Mouse (Mus musculus): ENCODE results near the gene Rmnd5a.

The Rmnd5a gene

DNA sequence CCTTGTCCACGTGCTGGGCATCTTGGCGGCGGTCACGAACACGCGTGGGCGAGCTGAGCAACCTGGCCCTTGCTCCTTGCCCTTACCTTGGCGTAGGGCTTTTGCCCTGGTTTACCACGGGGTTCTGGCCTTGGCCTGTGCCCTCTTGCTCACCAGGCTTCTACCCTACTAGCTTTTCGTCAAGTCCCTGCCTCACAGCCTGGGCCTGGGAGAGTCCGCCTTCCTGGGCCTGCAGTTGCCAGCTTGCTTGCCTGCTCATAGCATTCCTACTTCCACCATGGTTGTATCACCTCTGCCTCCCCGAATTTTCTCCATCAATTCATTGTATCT lies 779 bp upstream of the Rmnd5a start:
- DNase-seq (ENCODE audit: low spot score), result no peak

DNA sequence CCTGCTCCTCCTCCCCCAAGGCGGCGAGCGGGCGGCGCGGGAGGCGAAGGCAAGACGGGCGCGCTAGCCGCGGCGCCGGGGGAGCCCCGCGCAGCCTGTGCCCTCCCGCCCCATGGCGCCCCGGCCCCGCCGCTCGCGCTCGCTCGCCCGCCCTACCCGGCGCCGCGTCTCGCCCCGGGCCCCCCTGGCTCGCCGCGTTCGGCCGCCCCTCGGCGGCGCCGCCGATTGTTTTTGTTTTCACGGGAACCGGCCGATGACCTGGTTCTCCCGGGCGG lies 283 bp downstream of the Rmnd5a start:
- DNase-seq (ENCODE audit: low spot score), result no peak

DNA sequence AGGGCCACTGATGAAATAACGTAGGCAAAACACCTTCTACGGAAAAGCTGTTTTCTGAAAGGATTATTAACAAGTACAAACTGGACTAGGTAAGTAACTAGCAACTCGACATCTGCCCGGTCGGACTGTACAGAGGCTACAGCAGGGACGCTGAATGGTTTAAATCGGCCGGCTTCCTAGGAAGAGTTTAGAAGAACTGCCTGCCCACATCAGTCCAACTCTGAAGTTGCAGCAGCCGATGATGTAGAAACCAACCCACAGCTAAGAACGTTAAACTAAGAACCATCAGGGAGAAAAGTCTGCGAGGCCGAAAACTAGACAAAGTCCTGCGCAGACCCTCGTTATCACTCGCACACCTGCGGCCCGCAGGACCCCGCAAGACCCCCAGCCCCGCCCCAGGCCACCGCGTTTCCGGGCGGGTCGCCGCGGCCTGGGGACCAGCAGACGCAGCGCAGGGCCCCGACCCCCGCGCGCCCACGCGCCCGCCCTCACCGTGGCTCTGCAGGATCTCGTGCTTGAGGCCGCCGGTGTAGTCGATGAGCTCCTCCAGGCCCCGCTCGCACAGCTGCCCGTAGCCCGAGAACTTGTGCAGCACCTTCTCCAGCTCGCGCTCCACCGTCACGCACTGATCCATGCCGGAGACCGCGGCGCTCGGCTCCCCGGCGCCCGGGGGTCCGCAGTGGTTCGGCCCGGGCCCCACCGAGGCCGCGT lies 776 bp downstream of the Rmnd5a start:
- peak; percentile 58 for DNase-seq (ENCODE audit: low spot score)

DNA sequence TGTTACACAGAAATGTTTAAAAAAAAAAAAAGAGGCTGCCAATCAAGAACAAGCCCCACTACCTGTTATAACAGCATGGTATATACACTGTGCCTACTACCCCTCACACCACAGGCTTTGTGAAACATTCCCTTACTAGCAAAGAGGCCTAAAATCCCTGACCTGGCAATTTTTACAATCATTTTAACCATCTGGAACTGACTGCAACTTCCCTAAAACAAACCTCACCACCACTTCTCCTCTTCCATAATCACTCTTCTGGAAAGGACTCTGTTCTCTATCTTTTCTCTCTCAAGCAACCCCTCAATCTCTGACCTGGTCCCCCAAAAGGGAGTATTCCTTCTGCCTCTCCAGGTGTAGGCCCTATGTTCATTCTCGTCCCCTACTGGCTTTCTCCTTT lies 2.4 kb downstream of the Rmnd5a start:
- DNase-seq (ENCODE audit: low spot score), result no peak

DNA sequence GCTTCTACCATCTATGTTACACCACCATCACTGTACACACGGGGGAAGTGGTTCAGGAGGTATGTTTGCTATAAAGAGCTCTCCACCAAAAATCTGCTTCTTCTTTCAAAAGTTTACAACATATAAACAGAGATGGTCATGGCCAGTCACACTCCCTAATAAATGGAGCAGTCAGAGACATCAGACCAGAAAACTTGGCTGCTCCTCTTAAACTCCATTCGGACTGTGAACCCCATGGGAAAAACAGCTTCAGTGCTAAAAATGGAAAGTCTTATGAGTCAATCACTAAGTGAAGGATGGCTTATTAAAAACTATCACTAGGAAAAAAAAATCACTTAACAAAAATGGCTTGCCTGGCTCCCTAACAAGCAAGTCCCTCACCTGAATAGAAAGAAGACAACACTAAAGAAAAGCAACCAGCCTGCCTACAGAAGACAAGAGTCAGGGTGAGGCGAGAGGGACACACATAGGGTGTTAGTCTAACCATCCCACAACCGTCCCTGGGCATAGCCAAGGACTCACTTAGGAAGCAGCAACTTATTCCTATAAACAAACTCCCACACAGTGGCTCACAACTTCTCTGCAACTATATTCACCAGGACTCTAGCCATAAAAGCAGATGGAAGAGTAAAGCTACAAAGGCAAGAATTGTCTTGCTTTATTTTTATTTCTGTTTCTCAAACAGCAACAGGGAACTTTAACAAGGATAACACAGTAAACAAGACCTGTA lies 12.3 kb downstream of the Rmnd5a start:
- DNase-seq (ENCODE audit: low spot score), result no peak

DNA sequence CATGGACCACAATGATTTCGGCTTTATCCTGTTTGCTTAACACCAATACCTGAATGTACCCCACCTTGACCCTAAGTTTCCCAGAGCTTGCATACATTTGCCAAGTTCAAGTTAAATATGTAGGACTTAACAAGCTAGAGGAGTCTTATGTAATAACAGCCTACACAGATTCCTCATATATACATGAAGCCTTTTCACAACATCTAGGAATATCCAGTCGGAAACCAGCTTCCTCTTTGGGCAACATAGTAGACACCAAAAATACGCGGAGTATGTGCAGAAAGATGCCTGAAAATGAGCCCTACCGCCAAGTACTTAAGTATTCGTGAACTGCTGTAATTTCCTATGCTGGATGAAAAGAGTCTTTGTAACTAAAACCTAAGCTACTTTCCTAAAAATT lies 14.8 kb downstream of the Rmnd5a start:
- DNase-seq (ENCODE audit: low spot score), result no peak

DNA sequence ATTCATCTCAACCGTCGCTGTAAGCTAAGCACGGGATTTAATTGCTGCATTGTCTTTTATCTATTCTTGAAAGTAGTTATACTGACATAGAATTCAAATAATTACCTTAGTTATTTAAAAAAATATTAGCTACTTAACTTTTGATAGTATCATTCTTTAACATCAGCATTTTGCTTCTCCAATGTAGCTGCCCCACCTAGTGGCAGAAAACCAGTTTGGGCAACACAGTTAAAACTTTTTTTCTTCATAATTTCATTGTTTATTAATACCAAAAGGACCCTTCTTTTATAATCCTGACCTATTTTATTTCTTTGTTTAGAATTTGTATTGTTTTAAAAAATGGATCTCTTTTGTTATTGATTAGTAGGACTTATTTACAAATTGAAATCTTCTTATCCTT lies 17.3 kb downstream of the Rmnd5a start:
- DNase-seq (ENCODE audit: low spot score), result no peak

DNA sequence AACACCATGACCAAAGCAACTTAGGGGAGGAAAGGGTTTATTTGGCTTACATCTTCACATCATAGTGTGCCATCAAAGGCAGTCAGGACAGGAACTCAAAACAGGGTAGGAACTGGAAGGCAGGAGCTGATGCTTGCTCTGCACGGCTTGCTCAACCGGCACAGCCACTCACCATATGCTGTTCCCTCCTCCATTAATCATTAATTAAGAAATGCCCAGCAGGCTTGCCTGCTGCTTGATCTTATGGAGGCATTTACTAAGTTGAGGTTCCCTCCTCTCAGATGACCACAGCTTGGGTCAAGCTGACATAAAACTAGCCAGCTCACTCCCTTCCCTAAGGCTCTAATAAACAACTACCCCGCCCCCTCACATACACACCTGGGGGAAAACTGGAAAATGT lies 18.3 kb downstream of the Rmnd5a start:
- no peak for DNase-seq (ENCODE audit: low spot score)

DNA sequence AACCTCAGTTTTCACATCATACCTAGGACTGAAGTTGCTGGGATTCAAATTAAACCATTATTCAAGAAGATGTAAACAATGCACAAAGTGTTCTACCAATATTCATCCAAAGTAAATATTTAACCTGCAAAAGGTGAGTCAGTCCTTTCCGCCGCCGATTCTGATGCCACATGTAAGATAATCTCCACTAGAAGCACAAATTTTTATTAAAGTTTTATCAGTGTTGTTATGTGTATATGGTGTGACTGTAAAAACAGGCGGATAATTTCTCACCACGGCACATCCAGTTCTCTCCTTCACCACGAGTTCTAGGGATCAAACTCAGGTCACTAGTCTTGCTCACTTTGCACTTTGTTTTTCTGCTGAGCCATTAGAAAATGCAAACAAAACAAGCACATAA lies 19.6 kb downstream of the Rmnd5a start:
- DNase-seq (ENCODE audit: low spot score), result no peak

DNA sequence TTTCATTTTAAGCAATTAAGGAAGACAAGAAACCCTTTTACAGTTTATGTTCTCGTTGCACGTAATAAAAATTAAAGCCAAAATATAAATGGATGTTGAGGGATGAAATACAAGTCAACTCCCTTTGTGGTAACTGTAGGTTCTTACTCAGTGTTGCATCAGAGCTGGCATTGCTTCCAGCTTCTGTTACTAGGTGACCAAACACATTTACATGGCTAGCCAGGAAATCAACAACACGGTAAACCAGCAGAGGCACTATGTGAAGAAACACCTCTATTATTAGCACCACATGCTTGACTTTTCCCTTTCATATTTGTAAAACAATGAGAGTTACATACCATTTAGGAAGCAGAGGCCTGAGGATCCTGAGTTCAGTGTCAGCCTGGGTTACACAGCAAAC lies 21.6 kb downstream of the Rmnd5a start:
- no peak for DNase-seq (ENCODE audit: low spot score)

DNA sequence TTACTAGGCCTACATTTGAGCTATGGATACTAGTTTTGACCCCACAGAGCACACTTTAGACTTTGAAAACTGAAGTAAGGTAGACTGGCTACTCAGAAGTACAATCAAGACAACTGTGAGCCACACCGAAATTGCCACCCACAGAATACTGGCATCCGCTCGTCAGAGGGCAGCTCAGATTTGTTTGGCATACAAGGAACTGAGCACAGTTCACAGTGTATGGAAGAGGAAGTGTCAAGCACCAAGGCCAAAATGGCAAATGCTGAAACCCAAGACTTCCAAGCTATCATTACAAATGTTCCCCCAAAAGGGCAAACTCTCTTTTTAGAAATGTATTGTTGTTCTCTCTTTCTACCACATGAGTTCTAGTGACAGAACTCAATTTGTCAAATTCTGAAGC lies 25.0 kb downstream of the Rmnd5a start:
- no peak for DNase-seq (ENCODE audit: low spot score)

DNA sequence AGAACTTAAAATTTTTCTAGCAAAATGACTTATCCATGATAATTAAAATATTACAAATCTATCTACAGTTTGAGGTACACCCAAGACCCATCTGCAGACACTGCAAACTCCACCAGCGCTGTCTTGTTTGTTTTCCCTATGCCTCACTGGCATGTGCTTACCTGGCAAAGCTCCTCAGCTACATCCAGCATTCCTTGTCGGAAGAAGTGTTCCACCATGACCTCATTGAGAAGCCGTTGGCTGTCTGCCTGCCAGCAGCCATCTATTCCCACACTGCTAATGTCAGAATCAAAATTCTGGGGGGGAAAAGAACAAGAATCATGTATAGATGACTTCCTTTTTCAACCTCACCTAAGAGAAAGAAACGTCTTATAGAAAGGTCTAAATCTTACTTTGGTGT lies 25.8 kb downstream of the Rmnd5a start:
- DNase-seq (ENCODE audit: low spot score), result no peak

DNA sequence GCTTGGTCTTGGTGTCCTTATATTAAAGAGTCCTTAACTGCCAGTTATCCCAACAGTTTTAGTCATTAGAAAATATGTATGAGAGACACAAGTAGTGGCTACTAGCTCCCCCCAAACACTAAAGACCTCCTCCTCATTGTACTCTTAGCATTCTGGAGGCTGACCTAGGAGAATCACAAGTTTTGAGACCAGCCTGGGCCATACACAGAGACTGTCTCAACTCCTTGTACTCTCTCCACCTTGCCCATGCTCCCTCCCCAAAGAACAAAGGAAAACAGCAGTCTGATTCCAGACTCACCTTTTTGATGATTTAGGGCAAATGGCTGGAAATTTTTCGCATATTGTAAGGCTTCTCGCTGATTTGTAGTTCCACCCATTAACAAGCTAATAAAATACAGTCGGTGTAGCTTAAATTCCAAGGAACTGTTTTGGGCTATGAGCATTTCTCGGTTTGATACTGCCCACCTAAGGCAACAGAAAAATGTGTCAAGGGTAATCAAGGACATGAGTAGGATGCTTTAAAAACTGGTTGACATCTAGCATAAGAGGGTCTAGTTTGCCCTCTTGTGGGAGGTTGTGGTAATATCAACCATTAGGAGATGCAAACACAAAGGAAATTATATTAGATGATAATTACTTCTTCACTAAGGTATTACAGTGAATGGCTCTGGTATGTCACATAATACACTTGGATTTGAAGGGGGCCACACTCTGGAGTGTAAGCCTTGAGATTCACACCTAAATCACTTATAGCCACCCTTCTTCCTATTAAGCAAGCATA lies 41.4 kb downstream of the Rmnd5a start:
- DNase-seq (ENCODE audit: low spot score), result peak; percentile 63

DNA sequence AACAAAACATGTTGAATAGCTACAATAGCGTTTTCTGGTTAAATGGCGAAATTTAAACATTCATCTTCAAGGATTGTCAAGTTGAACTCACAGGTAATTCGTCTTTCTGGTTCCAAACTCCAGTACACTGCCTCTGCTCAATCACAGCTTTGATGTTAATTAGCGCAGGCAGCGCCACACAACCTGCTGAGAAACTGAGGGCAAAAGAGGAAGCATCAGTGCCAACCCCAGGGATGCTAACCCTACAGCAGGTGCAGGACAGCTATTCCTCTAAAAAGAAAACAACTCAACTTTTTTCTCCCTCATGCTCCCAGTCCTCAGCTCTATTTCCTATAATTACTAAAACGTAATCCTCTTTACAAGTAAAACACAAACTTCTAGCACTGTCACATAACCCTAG lies 43.7 kb downstream of the Rmnd5a start:
- DNase-seq (ENCODE audit: low spot score), result no peak

DNA sequence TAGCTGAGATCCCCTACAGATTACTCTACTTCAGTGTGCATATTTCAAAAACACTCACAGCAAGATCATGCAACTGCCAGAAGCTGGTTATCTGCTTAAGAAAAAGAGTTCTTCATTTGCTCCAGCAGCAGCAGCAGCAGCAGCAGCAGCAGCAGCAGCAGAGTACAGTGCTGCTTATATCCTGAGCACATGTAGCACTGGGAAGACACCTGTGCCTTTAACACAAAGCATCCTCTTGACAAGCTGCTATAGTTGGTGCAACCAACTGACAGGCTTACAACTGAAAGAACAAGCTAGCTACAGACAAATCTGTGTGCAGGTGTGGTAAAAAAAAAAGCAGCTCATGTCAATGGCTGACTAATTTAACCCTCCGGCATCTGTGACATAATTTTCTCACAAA lies 44.4 kb downstream of the Rmnd5a start:
- no peak for DNase-seq (ENCODE audit: low spot score)

DNA sequence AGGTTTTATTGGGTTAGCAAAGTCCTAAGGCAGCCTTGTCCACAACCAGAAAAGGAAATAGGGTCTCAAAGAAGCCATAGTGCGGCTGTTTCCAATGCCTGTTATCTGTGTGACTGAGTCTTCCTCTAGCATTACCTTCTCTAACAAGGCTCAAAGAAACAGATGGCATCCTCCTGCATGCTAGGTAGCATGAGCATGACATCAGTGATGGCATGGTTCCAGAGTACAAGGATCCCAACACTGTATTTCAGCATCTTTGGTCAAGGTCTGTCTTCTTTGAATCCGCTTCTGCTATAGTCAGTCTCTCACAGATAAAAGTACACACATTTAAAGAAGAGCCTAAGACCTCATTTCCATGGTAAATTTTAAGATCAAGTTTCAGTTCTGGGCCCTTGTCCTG lies 49.9 kb downstream of the Rmnd5a start:
- no peak for DNase-seq (ENCODE audit: low spot score)

DNA sequence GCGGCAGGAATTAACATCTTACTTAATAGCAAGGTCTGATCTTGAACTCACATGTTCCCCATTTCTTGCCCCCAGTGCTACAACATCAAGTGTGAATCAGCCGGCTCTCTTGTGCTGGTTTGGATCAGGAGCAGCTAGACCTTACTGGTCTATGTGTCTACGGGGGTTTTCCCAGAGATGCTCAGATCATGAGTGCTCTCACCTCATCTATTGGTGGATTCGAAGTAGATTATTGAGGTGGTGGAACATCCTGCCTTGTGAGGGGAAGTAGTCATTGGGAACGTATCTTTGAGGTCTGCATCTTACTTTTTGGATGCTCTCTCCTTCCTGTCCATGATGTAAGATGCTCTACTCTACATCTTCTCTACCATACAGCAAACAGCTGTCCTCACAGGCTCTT lies 58.8 kb downstream of the Rmnd5a start:
- no peak for DNase-seq (ENCODE audit: low spot score)

DNA sequence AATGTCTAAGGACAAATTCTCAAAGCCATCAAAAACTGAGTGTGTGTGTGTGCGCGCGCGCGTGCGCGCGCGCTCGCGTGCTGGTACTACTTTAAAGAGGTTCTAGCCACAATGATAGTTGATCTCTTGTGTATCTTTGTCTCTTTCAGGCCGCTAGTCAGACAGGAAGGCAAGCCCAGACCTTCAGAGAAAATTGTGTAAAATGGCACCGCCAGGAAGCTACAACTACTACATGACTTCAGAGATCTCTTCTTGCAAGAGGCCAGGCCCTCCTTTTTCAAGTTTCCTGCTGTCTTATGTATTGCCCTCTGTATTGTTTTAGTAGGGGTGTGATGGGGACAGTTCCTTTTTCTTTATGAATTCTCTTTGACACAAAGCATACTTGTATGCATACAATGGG lies 63.7 kb downstream of the Rmnd5a start:
- DNase-seq (ENCODE audit: low spot score), result no peak

DNA sequence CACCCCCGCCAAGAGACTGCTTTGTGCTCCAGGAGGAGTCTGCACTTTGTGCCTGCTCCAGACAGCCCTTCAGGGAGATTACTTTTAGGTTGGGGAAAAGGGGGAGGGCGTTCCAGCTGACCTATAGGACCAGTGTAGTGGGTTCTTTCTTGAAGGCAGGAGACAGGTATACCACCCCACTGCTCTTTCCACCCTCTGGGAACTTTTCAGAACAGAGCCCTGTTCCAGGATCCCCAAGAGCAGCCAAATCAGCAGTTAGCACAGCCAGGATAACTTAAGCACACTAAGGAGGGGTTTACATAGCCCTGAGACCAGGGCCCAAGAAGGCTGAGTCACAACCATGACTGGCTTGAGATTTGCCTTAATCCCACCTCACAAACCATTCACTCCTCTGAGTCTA lies 65.5 kb downstream of the Rmnd5a start:
- DNase-seq (ENCODE audit: low spot score), result no peak

DNA sequence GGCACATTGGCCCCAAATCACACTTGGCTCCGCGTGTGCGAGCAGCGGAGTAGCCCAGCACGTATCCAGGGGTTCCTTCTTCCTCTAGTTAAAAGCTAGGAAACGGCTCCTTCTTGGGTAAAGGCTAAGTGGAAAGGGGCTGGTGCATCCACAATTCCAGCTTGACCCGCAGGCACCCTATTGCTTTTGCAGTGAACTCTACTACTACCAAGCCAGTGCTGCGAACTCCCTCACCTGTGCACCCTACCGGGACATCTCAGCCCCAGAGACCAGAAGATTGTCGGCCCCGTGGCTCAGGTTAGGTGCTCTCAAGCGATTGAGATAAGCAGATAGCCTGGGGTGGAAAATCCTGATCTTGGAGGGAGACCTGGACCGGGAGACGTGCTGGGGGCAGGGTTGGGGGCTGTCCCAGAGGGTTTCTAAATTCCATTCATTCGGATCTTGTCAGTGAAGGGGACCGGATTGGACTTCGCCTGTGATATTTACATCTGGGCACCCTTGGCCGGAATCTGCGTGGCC lies 66.1 kb downstream of the Rmnd5a start:
- DNase-seq (ENCODE audit: low spot score), result no peak

DNA sequence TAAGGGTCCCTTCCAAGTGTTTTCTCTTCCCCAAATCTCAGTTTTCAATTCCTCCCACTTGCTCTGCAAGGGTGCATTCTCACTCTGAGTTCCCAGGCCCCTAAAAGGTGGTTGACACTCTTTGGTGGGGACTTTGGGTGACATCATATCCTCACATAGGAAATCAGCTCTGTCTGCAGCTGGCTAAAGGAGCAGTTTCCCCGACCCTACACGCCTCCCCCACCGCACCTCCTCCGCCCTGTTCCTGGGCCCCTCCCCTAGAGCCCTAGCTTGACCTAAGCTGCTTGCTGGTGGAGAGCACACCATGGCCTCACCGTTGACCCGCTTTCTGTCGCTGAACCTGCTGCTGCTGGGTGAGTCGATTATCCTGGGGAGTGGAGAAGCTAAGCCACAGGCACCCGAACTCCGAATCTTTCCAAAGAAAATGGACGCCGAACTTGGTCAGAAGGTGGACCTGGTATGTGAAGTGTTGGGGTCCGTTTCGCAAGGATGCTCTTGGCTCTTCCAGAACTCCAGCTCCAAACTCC lies 67.1 kb downstream of the Rmnd5a start, which contains the start of gene Cd8a:
Cd8a (plus strand) TSS at position 179 of the 527 bp plus-strand sequence.
- DNase-seq (ENCODE audit: low spot score), result no peak

DNA sequence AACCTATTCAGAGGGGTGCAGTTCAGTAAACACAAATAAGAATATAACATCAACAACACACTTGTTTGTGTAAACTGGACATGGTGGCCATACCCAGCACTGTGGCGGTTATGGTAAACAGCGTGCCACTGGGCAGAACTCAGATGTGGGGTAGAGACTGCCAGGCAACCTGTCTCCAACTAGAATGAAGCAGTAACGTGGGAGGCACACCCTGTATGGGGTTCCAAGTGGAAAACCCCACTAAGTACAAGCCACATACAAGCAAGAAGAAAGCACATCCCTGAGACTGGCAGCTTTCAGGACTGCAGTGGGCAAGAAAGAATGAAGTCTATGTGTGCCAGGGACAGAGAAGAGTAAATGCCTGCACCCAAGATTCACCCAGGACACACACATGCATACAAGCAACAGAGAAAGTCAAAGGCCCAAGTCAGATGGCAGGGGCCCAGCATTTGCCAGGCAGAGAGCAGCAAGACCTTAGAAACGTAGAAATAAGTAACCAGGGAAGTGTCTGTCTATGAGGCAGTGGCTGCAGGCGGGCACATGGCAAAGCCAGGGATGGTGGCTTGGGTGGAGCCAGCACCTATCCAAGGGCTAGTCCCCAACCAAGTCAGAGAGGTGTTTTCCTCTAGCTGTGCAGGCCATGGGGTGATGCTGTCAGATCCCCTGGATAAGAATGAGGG lies 68.3 kb downstream of the Rmnd5a start:
- no peak for DNase-seq (ENCODE audit: low spot score)

Data from layer of hippocampus, adult 11-12 months (tissue).